Mouse (Mus musculus): ENCODE data around the gene Sorl1.

Gene Sorl1

GRCm38 (mm10) chr9:41918657-41919380 is 205.3 kb downstream of the Sorl1 start:
- no peak for DNase-seq (ENCODE audit: low read depth, low spot score)

- DNase-seq (ENCODE audit: low read depth, low spot score) = no peak
Measured at GRCm38 (mm10) chr9:41918155-41918554, 205.9 kb downstream of the Sorl1 start.

- DNase-seq (ENCODE audit: low read depth, low spot score) = peak; percentile 62
Measured at GRCm38 (mm10) chr9:41915571-41915970, 208.5 kb downstream of the Sorl1 start.

Data from ES-CJ7 (cell line).